Mouse (Mus musculus): ENCODE data around the gene Tmem151b. TPM values are rescaled to one million over a fixed set of nuclear protein-coding genes. Genes with fewer than 3 reads are reported as not detected.
A peak's percentile ranks its signal among the peaks of the same experiment; 100 is the strongest.

Gene Tmem151b
- polyA plus RNA-seq, 1 experiment from 2014 or later: 1.6 TPM

- no peak overlapping the region for H3K4me3 ChIP-seq
- WGBS: 68% methylated on average over 3 of the region's 3 CpGs
- H3K27ac ChIP-seq (ENCODE audit: poor library complexity, severe bottlenecking): no peak overlapping the region
- no peak overlapping the region for H3K9ac ChIP-seq
- H3K36me3 ChIP-seq: no peaks in the 10 kb centered on the region
- no peak overlapping the region for H3K4me2 ChIP-seq
- H3K27me3 ChIP-seq (replicated peaks): peaks cover 62% of the 10 kb centered on the region
- ATAC-seq (ENCODE audit: insufficient number of reproducible peaks, low FRiP score): no peak
- H3K9me3 ChIP-seq (replicated peaks): no peaks in the 10 kb centered on the region
- peaks cover 38% of the 10 kb centered on the region for H3K4me1 ChIP-seq (replicated peaks)
These were observed 3.6 kb upstream of the Tmem151b start for GRCm38 (mm10) chr17:45553065-45553464.

- 5% methylated on average over 8 of the region's 8 CpGs for WGBS
- peaks cover 27% of the 10 kb centered on the region for H3K4me1 ChIP-seq (replicated peaks)
- no peaks in the 10 kb centered on the region for H3K36me3 ChIP-seq
- no peak for ATAC-seq (ENCODE audit: insufficient number of reproducible peaks, low FRiP score)
- H3K9me3 ChIP-seq (replicated peaks): no peaks in the 10 kb centered on the region
- H3K9ac ChIP-seq: no peak overlapping the region
- peaks cover 65% of the 10 kb centered on the region for H3K27me3 ChIP-seq (replicated peaks)
- no peak overlapping the region for H3K27ac ChIP-seq (ENCODE audit: poor library complexity, severe bottlenecking)
- no peak overlapping the region for H3K4me2 ChIP-seq
- H3K4me3 ChIP-seq: no peak overlapping the region
These were observed 2.5 kb upstream of the Tmem151b start for GRCm38 (mm10) chr17:45551816-45552451.

GRCm38 (mm10) chr17:45551249-45551796 is 1.8 kb upstream of the Tmem151b start:
- Histone ChIP-seq H3K9me3 (replicated peaks) (no peaks in the 10 kb centered on the region), H3K36me3 (no peaks in the 10 kb centered on the region), H3K4me3 (no peak overlapping the region), H3K4me2 (no peak overlapping the region), H3K9ac (no peak overlapping the region), H3K27ac (ENCODE audit: poor library complexity, severe bottlenecking) (no peak overlapping the region), H3K4me1 (replicated peaks) (peaks cover 22% of the 10 kb centered on the region), H3K27me3 (replicated peaks) (peaks cover 65% of the 10 kb centered on the region)
- no peak for ATAC-seq (ENCODE audit: insufficient number of reproducible peaks, low FRiP score)
- 56% methylated on average over 7 of the region's 7 CpGs for WGBS

GRCm38 (mm10) chr17:45550253-45550652 is 776 bp upstream of the Tmem151b start:
- Histone ChIP-seq H3K4me1 (replicated peaks) (peaks cover 23% of the 10 kb centered on the region), H3K4me3 (peak overlapping the region; percentile 69), H3K27ac (ENCODE audit: poor library complexity, severe bottlenecking) (no peak overlapping the region), H3K9ac (peak overlapping the region; percentile 84; the same call in 1 of the 2 replicates), H3K27me3 (replicated peaks) (peaks cover 76% of the 10 kb centered on the region), H3K4me2 (peak overlapping the region; percentile 93), H3K9me3 (replicated peaks) (no peaks in the 10 kb centered on the region), H3K36me3 (no peaks in the 10 kb centered on the region)
- WGBS: 36% methylated on average over 5 of the region's 5 CpGs
- no peak for ATAC-seq (ENCODE audit: insufficient number of reproducible peaks, low FRiP score)

GRCm38 (mm10) chr17:45548541-45549512 is 650 bp downstream of the Tmem151b start:
- peak overlapping the region; percentile 69 for H3K4me3 ChIP-seq
- peak overlapping the region; percentile 84 for H3K9ac ChIP-seq
- H3K9me3 ChIP-seq (replicated peaks): no peaks in the 10 kb centered on the region
- no peaks in the 10 kb centered on the region for H3K36me3 ChIP-seq
- H3K4me1 ChIP-seq (replicated peaks): peaks cover 37% of the 10 kb centered on the region
- peak overlapping the region; percentile 93 for H3K4me2 ChIP-seq
- WGBS: 3% methylated on average over 57 of the region's 68 CpGs
- H3K27ac ChIP-seq (ENCODE audit: poor library complexity, severe bottlenecking): no peak overlapping the region
- peaks cover 83% of the 10 kb centered on the region for H3K27me3 ChIP-seq (replicated peaks)
- peak; percentile 23 for ATAC-seq (ENCODE audit: insufficient number of reproducible peaks, low FRiP score)

GRCm38 (mm10) chr17:45547461-45548190 is 1.9 kb downstream of the Tmem151b start:
- no peak overlapping the region for H3K4me2 ChIP-seq
- H3K4me1 ChIP-seq (replicated peaks): peaks cover 38% of the 10 kb centered on the region
- no peak overlapping the region for H3K4me3 ChIP-seq
- H3K27me3 ChIP-seq (replicated peaks): peaks cover 86% of the 10 kb centered on the region
- H3K9ac ChIP-seq: no peak overlapping the region
- no peaks in the 10 kb centered on the region for H3K9me3 ChIP-seq (replicated peaks)
- H3K27ac ChIP-seq (ENCODE audit: poor library complexity, severe bottlenecking): no peak overlapping the region
- H3K36me3 ChIP-seq: no peaks in the 10 kb centered on the region
- ATAC-seq (ENCODE audit: insufficient number of reproducible peaks, low FRiP score): no peak
- 72% methylated on average over 5 of the region's 5 CpGs for WGBS

- WGBS: 62% methylated on average over 16 of the region's 16 CpGs
- peaks cover 37% of the 10 kb centered on the region for H3K4me1 ChIP-seq (replicated peaks)
- peaks cover 92% of the 10 kb centered on the region for H3K27me3 ChIP-seq (replicated peaks)
- no peak overlapping the region for H3K9ac ChIP-seq
- no peak overlapping the region for H3K27ac ChIP-seq (ENCODE audit: poor library complexity, severe bottlenecking)
- H3K9me3 ChIP-seq (replicated peaks): no peaks in the 10 kb centered on the region
- H3K4me2 ChIP-seq: no peak overlapping the region
- no peaks in the 10 kb centered on the region for H3K36me3 ChIP-seq
- ATAC-seq (ENCODE audit: insufficient number of reproducible peaks, low FRiP score): no peak
- no peak overlapping the region for H3K4me3 ChIP-seq
These were observed 2.5 kb downstream of the Tmem151b start for GRCm38 (mm10) chr17:45546941-45547340.

GRCm38 (mm10) chr17:45545278-45545961 is 4.1 kb downstream of the Tmem151b start:
- Histone ChIP-seq H3K9me3 (replicated peaks) (no peaks in the 10 kb centered on the region), H3K4me2 (peak overlapping the region; percentile 68), H3K9ac (no peak overlapping the region; the same call in 1 of the 2 replicates), H3K4me1 (replicated peaks) (peaks cover 33% of the 10 kb centered on the region), H3K27me3 (replicated peaks) (peaks cover 97% of the 10 kb centered on the region), H3K36me3 (no peaks in the 10 kb centered on the region), H3K4me3 (peak overlapping the region; percentile 30), H3K27ac (ENCODE audit: poor library complexity, severe bottlenecking) (no peak overlapping the region)
- 3% methylated on average over 74 of the region's 74 CpGs for WGBS
- no peak for ATAC-seq (ENCODE audit: insufficient number of reproducible peaks, low FRiP score)

- no peaks in the 10 kb centered on the region for H3K36me3 ChIP-seq
- H3K4me3 ChIP-seq: peak overlapping the region; percentile 30
- ATAC-seq (ENCODE audit: insufficient number of reproducible peaks, low FRiP score): no peak
- H3K4me1 ChIP-seq (replicated peaks): peaks cover 28% of the 10 kb centered on the region
- 2% methylated on average over 46 of the region's 46 CpGs for WGBS
- peaks cover 99% of the 10 kb centered on the region for H3K27me3 ChIP-seq (replicated peaks)
- H3K27ac ChIP-seq (ENCODE audit: poor library complexity, severe bottlenecking): no peak overlapping the region
- H3K4me2 ChIP-seq: peak overlapping the region; percentile 68
- no peaks in the 10 kb centered on the region for H3K9me3 ChIP-seq (replicated peaks)
- H3K9ac ChIP-seq: no peak overlapping the region
These were observed 4.6 kb downstream of the Tmem151b start for GRCm38 (mm10) chr17:45544873-45545277.

Measured in heart, embryonic 12.5 days (tissue).